Mouse (Mus musculus) adipocyte (in vitro differentiated cells): ENCODE measurements around the gene Ints6.

ENCODE experiments used
- DNase-seq: peaks from one replicate; pipeline ENCODE4 v3.0.0-alpha.2; 2016; ENCODE audit warnings: low spot score

Ints6 gene

DNA sequence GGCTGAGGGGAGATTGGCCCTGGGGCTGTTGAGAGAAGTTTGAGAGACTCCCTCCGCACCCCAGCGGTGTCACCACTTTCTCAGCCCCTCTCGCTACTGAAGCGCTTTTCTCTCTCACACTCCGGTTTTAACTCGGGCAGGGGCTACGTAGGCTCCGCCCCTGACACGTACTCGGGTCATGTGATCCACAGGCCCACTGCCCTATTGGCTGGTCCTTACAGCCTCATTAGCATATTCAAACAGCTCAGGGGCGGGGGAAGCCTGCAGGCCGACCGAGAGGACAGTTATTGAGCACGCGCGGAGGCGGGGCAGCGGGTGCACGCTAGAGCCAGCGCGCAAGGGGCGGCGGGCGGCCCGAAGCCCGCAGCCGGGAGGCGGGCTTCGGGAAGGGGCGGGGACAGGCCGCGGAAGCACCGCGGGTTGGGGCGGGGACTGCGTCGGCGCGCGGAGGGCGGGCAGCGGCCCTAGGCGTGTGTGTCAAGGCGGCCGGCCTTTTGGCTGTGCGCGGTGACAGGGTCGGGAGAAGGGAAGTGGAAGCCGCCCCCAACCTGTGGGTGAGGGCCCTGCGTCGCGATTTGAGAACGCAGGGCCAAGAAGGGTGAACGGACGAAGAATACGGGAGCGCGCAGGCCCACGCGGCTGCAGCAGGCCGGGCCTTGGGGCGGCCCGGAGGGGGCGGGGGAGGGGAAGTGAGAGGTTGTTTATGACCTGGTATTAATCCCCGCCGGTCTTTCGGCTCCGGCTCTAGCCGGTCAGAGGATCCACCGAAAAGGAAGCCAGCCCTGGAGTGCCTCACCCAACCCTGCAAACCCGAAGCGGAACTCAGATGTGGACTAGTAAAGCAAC is at the start of gene Ints6:
Gene Ints6, minus strand, starts transcription at position 134 of the 846 bp plus-strand sequence.
- DNase-seq, result peak; percentile 98

DNA sequence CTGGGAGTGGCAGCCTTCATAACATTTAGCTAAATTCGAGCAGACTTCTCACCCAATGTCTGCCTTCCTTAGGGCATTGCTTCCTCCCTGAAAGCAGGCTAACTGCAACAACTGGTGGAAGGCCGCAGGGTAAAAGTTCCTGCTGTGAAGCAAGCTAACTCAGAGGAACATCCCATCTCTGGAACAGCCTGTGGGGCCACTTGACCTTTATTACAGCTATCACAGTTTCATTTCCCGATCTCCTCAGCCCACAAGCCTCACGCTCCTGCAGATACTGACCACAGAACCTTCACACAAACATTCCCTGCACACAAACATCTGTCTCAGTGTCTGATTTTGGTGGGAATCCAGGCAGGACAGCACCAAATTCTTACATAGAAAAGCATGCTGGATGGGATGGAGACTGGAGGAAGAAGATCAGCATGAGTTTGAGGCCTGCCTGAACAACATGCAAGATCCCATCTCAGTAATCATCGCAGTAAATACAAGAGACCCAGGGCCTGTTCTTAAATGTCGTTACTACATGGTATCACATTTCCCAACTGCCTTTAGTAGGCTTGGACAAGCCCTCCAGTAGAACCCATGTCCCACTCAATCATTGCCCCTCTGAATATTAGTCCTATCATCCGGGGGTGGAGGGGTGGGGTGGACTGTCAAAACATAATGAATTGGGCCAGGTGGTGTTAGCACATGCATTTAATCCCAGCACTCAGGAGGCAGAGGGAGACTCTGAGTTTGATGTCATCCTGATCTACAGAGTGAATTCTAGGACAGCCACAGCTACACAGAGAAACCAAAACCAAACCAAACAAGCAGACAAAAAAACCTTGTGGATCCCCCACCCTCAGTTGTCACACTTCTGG is 47.9 kb upstream of the Ints6 start:
- DNase-seq, result peak; percentile 77

DNA sequence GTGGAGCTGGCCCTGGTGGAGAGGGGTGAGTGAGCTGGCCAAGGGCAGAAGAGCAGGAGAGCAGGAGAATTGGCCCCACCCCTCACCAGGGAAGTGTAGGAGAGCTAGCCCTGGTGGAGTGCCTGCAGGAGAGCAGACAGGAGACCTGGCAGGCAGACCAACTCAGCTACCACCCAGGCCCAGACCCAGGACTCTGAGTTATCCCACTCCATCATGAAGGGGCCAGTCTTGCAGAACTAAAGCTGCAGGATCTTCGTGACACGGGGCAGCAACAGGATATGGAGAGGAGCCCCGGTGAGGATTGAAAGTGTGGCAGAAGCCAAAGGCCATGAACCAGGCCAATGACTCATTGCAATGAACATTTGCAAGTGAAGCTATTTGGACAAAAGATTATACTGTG is 46.0 kb upstream of the Ints6 start:
- DNase-seq, result peak; percentile 51

DNA sequence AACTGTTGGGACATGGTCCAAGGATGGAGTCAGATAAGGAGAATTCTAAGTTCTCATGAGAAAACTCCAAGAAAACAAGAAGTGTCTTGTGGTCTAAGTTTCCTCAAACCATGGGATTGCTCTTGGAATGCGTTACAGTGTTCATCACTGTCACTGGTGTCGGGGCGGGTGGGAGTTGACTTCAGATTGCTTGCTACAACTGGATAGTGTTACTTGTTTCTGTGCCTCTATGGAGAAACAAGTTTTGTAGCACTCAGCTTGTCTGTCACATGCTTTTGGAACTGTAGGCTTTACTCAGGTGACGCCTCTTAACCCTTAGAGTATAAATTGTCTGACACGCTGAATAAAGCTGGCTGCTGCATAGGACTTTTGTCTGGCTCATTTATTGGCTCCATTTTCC is 42.2 kb upstream of the Ints6 start:
- DNase-seq, result no peak

DNA sequence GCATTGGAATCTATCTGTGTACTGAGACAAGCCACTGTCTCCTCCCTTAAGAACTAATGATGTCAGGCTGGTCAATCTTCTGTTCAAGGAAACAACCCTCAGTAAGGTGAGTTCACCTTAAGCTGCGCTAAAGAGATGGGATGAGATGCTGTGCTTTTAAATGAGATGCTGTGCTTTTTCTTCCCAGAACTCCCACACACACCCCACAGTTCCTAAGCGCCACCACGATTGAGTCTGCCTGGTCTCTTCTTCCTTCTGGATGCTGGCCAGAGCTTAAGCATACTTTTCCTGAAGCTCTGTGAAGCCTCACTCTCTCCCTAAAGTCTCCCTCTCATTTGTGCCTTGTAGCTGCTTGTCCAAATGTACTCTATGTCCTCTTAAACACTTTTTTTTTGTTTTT is 39.8 kb upstream of the Ints6 start:
- no peak for DNase-seq

DNA sequence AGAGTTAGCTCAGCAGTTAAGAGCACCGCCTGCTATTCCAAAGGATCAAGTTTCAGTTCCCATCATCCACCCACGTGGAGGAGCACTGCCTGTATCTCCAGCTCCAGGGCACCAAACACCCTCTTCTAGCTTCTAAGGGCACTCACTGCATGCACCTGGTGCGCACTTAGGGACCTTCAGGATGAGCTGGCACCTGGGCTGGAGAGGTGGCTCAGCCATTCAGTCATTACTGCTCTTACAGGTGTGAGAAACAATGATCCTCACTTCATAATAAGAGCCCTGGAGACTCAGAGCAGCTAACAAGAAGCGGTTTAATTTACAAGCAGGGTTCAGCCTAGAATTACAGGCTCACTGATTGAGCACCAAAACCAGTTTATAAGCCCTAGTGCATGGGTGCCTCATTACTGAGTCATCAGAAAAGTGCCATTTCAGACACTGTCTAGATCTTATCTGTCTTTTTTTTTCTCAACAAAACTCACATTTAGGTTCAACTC is 37.7 kb upstream of the Ints6 start:
- DNase-seq, result no peak

DNA sequence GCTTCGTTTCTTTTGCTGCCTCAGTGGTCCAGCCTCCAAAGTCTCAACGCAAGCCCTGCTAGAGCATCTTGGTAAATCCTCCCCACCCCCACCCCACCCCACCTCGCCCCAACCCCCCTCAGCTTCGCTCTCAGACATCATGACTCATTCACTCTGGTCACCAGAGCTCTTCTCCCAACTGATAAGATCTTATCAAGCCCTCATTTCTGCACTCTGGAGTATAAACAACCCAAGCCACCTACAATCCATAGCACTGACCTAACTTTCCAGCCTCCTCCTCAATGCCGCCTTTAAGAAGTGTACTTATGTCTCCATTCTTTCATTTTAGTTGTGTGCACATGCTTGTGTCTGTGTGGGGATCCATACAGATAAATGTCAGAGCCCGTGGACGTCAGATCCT is 34.8 kb upstream of the Ints6 start:
- no peak for DNase-seq

DNA sequence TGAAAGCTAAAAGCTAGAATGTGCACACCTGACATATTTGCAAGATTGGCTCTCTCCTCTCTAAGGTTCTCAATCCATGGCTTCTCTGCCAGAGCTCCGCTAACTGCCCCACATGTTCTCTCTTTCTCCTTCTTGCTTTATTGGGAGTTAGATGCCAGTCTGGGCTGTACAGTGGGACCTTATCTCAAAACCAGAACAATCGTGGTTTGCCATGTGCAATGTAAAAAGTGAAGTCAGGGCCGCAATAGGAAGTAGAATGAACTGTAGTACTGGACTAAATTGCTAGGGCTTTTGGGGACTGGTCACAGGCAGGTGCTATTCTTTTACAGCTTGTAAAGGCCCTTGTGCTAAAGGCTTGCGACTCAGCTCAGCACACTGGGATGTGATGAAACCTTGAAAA is 28.3 kb upstream of the Ints6 start:
- no peak for DNase-seq

DNA sequence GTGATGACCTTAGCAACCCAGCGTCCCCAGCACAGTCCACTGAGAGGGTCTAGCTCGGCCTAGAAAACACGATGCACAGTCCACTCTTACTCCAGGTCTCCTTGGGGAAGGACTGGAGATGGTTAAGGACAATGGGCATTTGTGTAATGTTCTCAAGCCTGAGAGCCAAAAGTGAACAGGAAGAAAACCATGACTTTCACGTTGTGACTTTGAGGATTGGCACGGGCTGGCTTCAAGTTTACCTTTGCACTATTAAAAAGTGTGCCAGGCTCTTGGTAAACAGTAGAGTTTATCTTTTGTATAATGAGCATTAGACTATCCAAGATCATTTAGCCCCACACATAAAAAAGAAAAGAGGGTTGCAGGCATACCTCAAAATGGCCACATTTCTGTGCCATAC is 22.0 kb upstream of the Ints6 start:
- peak; percentile 32 for DNase-seq

DNA sequence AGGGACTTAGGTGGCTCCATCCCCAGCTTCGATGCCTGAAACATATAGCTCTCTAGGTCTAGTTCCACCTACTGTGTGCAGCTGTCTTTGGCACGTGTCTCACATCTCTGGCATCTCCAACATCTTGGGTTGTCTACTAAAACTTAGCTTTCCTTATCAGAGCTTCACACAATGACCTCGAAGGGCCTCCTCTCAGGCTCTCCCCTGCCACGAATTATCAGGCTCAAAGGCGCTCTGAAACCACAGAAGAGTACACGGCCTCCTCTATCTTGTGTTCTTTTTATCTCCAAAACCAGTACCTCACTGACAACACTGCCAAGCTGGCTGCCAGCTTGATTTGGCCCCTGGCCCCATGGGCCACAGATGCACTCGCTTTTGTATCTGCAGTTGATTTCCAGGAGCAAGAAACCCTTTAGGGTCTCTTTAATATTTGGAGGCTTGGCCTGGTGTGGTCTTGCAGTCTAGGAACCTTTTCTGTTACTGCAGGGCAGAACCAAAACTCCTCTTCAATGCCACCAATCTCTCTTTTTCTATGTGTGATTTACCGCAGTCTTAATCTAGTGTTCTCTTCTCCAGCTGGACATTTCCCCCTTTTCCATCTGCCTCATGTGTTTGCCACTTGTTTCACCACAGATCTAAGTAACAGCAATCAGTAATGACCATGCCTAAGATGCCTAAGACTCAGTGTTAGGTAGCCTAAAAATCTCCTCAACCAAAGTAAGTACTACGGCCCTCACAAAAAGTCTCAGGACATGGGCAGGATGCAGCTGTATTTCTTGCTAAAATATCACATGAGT is 19.7 kb upstream of the Ints6 start:
- DNase-seq, result no peak

DNA sequence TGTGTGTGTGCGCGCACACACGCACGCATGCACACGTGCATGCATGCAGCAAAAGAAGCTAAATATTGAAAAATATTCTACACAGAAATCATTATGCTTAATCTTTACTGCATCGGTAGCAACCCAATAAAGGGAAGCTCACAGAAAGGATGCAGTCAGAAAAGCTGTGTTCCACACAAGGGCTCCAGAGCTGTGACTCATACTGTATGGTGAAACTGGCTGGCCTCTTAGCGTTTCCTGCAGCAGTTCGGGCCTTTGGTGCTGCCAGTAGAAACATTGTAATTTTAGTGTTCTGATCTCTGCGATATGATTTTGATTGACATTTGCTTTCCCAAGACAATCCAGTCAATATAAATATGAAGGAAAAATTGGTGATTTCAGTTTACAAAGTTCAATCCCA is 17.1 kb upstream of the Ints6 start:
- DNase-seq, result no peak

DNA sequence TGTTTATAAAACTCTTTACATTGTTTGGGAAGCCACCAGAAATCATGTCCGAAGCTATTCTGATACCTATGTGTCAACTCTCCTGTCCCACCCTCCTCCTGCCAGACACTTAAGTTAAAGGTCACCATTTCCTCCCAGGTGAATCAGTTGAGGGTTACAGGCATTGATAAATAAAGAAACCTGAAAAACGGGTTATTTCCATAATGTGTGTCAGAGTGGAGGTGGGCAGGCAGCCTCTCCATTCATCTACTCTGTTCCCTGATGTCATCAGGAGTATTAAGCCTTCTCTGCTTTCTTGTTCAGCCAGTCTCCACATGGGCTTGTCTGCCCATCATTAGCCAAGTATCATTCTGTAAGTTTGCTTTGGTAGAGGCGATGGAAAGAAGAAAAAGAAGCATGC is 14.1 kb upstream of the Ints6 start:
- DNase-seq, result no peak

DNA sequence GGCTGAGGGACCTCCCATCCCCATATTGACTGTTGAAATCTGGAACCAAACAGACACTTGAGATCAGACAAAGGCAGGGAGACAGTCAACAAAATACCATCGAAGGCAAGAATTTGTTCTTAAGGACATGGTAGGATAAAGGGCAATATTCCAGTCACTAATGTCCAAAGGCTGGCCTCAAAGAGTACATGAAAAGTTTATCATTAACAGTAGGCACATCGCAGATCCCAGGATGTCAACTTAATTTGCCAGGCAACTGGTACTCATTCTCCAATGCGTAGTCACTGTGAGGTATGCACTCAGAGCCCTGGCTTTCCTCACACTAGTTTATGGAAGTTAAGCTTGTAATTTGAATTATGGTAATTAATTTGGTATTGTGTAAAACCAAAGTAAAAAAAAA is 13.3 kb upstream of the Ints6 start:
- no peak for DNase-seq

DNA sequence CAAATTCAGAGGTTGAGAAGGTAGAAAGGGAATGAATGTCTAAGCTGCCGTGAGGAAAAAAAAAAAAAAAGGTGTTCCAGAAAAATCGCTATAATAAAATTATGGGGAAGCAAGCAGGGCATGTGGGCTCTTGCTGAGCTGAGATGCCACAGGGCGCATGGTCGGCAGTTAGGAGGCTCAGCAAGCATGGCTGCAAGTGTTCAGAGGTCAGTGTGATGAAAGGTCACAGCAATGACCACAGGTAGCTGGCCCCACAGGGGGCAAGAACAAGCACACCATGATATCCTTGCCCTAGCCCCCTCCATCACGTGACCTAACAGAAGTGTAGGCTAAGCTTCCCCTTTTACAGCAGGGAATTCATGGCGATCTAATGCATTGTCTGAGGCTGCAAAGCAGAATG is 12.8 kb upstream of the Ints6 start:
- DNase-seq, result no peak

DNA sequence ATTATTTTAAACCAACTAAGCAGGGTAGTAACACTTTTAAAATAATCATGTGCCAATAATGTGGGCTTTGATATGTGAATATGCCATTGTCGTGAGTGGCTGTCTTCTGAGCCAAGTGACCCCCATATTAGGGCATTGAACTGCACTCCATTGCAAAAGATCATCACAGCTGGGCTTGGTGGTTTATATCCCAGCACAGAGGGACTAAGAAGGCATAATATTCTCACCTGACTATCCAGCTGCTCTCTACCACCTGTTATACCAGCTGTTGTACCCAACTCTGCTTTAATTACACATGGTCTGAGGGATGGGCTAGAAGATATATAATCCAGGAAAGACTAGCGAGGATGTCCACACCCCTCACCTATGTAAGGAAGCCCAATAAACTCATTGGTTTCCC is 4.4 kb upstream of the Ints6 start:
- no peak for DNase-seq

DNA sequence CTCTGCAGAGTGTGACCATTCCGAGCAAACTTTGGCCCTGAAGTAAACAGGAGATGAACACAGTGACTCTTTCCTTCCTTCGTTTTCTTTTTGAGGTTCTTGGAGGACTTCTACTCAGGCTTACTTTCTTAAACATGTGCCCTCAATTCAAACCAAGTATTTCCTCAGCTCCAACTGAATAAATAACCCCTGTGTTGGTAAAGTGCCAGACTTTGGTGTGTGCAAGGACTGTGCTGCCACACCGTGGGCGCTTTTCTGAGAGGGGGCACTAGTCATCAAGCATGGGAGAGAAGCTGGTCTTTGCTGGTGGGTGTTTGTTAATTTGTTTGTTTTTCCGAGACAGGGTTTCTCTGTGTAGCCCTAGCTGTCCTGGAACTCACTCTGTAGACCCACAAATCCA is 3.4 kb upstream of the Ints6 start:
- DNase-seq, result no peak

DNA sequence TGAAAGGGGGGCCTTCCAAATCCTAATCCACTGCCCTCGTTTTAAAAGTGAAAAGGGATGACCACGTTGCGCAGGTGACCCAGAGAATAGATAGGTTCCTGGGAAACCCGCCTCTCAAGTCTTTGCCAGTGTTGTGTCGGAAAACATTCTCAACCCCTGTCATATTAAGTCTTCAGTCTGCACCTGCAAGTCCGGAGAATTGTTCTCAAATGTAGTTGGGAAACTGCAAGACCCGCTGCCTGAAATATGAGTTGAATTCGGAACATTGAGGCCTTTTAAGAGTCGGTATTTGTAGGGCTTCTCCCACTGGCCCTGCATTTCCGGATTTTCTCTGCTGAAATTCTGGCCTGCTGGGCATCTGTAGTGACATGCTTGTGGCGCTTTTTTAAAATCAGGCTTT is 974 bp upstream of the Ints6 start:
- DNase-seq, result peak; percentile 50

DNA sequence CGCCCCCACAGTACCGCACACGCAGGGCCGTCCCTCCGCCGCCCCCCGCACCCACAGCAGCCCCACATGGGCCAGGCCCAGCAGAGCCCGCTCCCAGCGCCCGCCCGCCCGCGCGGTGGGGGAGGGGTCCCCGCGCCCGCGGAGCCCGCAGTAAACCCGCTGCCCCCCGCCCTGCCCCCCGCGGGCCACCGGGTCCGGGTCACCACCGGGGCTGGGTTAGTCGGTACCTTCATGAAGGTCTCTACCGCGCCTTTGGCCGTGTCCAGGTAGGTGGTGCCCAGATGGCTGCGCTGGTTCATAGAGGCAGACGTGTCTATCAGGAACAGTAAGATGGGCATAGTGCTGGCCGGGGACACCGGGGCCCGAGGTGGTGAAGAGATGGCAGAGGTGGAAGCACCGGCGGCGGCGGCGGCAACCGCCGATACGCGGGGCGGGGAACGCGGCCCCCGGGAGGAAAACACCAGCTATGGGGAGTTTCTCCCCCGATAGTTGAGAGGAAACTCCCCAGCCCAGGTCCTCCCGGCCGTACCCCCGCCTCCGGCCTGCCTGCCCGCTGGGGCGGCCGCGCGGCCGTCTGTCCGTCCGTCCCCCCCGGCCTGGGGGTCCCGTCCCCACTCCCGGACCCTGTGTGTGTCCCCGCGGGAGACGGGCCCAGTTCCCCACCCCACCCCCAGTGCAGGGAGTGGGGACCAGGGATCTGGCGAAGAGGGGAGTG is 491 bp downstream of the Ints6 start:
- DNase-seq, result peak; percentile 36

DNA sequence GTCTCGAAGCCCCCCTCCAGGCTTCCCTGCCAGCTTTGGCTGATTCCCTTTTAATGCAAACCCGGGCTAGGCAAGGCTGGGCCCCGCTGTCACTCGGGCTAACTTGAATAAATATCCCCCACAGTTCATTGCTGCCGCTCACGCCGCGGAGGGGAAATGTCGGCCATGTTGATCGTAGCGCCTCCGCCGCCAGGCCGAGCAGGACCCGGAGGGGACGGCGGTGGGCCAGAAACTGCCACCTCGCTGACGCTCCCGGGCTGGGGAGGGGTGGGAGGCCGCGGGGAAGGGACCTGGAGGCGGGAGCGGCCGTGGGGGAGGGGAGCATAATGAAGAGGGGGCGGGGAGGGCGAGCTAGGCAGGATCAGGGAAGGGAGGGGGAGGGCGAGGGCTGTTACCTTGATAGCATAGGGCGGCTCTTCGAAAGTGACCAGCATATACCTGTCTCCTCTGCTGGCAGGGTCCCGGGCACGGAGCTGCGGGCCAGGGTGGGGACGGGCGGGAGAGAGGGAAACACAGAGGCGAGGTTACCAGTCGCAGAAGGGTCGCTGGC is 1.1 kb downstream of the Ints6 start:
- DNase-seq, result peak; percentile 45

DNA sequence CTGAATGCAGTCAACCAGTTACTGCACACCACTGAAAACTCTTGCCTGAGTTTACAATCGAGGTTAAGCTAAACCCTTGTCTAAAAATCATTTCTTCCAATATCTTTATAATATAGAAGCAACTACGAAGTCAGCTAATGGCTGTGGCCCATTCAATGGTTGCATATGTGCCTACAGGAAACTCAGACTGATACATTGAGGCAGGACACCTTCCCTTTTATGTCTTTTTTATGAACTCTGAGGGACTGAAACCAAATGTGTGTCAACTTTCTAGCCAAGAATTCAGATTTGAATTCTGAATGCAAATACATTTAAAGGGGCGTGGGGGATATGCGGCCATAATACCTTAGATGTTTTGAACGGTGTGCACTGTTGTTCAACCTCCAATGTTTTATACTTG is 2.3 kb downstream of the Ints6 start:
- no peak for DNase-seq

DNA sequence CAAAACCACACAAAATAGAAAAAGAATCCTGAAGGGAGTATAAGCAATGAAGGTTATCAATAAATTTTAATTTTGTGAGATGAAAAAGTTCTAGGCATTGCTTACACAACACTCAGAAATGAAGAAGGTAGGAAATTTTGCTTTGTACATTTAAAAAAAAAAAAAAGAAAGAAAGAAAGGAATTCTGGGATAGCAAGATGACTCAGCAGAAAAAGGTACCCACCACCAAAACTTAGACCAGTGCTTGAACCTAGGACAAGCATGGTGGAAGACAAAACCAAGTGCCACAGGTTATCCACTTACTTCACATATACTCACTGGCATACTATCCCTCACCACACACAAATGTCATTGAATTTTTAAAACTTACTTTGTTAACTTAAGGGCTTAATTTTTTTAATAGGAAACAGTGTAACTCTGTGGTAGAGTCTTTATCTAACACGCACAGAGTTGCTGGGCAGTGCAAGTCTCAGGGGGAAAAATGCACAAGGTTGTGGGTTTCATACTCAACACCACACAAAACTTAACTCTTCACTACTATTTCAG is 5.8 kb downstream of the Ints6 start:
- DNase-seq, result no peak
